Mouse (Mus musculus) ES-E14 (cell line): ENCODE measurements around the gene Hmgn1. TPM values are rescaled to one million over a fixed set of nuclear protein-coding genes. Genes with fewer than 3 reads are reported as not detected.

Experiments used
- DNase-seq: peaks from one replicate; pipeline ENCODE4 v3.0.0-alpha.2; 2013; ENCODE audit warnings: low read depth, low spot score
- H3K27ac ChIP-seq: 2 replicates; pipeline ENCODE4 v1.5.1; 2012; ENCODE audit warnings: low read depth, mild to moderate bottlenecking, low read length, moderate library complexity, mixed read lengths; ENCODE audit not compliant: poor library complexity, insufficient read depth, severe bottlenecking
- H3K36me3 ChIP-seq: 2 replicates; pipeline ENCODE4 v1.6.1; 2012; ENCODE audit warnings: mild to moderate bottlenecking, low read length, moderate library complexity, mixed read lengths; ENCODE audit not compliant: control insufficient read depth, poor library complexity, insufficient read depth, severe bottlenecking
- H3K4me1 ChIP-seq, 2 experiments: fragments of 150-350 bp in 1 of 2; sonication (generic) in 1 of 2; 2 replicates each; pipeline ENCODE4 v1.6.1; 2012; ENCODE audit warnings: low read length in 2 of 2, mild to moderate bottlenecking in 1 of 2, mixed read lengths in 1 of 2; ENCODE audit not compliant: control insufficient read depth in 2 of 2, insufficient read depth in 2 of 2, poor library complexity in 1 of 2
- H3K4me3 ChIP-seq, 2 experiments: fragments of 150-350 bp in 1 of 2; sonication (generic) in 1 of 2; 2 replicates each; pipeline ENCODE4 v1.5.1; 2012; ENCODE audit warnings: low read length in 2 of 2, low read depth in 1 of 2, mild to moderate bottlenecking in 1 of 2, mixed read lengths in 1 of 2; ENCODE audit not compliant: insufficient read depth in 1 of 2, poor library complexity in 1 of 2, severe bottlenecking in 1 of 2
- H3K9ac ChIP-seq: 2 replicates; pipeline ENCODE4 v1.6.1; 2012; ENCODE audit warnings: low read depth, mild to moderate bottlenecking, low read length, mixed read lengths; ENCODE audit not compliant: poor library complexity, insufficient read depth, severe bottlenecking
- H3K9me3 ChIP-seq: fragments of 150-350 bp; sonication (generic); 2 replicates; pipeline ENCODE4 v1.6.1; 2012; ENCODE audit warnings: low read depth, mild to moderate bottlenecking, low read length; ENCODE audit not compliant: control insufficient read depth, insufficient read depth
- CHD2 ChIP-seq: IDR thresholded peaks from 2 replicates; pipeline ENCODE4 v1.6.1; 2014; ENCODE audit warnings: mild to moderate bottlenecking, low read depth, low read length, inconsistent platforms
- HCFC1 ChIP-seq: IDR thresholded peaks from 2 replicates; pipeline ENCODE4 v1.6.1; 2012; ENCODE audit warnings: low read length, inconsistent platforms, borderline replicate concordance; ENCODE audit not compliant: insufficient read depth
- MAFK ChIP-seq: IDR thresholded peaks from 2 replicates; pipeline ENCODE4 v1.6.1; 2014; ENCODE audit warnings: mild to moderate bottlenecking, low read depth, low read length, inconsistent platforms; ENCODE audit not compliant: insufficient read depth
- ZC3H11A ChIP-seq: IDR thresholded peaks from 2 replicates; pipeline ENCODE4 v1.6.1; 2012; ENCODE audit warnings: low read depth, mild to moderate bottlenecking, inconsistent platforms, low read length, borderline replicate concordance
- ZNF384 ChIP-seq: IDR thresholded peaks from 2 replicates; pipeline ENCODE4 v1.6.1; 2012; ENCODE audit warnings: low read depth, low read length, inconsistent platforms
- in situ Hi-C, 2 experiments: fragments of 600-800 bp; cut with MboI; formaldehyde crosslinking; loops; one replicate each; pipeline ENCODE4 v1.15.1; 2025; ENCODE audit warnings: low sequenced_read_pairs in 2 of 2, inconsistent platforms in 1 of 2; ENCODE audit not compliant: unreplicated experiment in 2 of 2
- total RNA-seq: library from RNA; depleted of rRNA; stranded (reverse); fragments of 300-350 nt; gene quantifications from 2 replicates; pipeline ENCODE4 v1.2.3, GENCODE M21; 2012

The Hmgn1 gene
- total RNA-seq, 1 experiment: 403 TPM

GRCm38 (mm10) chr16:96126684-96127171, 801 bp downstream of the Hmgn1 start:
- Histone ChIP-seq H3K9ac (peak overlapping the region; percentile 95), H3K27ac (peak overlapping the region; percentile 91), H3K4me3 (peak overlapping the region; percentile 88 to 99), H3K4me1 (peaks cover 2 to 4% of the 10 kb centered on the region in 2 experiments; a peak in 1 of 4 replicates), H3K36me3 (peaks cover 34% of the 10 kb centered on the region), H3K9me3 (no peaks in the 10 kb centered on the region)
- DNase-seq: no peak
- no peak for TF ChIP-seq MAFK
- no peak for TF ChIP-seq HCFC1
- no peak for TF ChIP-seq ZC3H11A
- no peak for TF ChIP-seq ZNF384
- no peak for TF ChIP-seq CHD2
- in situ Hi-C loops: no loop called here

DNA sequence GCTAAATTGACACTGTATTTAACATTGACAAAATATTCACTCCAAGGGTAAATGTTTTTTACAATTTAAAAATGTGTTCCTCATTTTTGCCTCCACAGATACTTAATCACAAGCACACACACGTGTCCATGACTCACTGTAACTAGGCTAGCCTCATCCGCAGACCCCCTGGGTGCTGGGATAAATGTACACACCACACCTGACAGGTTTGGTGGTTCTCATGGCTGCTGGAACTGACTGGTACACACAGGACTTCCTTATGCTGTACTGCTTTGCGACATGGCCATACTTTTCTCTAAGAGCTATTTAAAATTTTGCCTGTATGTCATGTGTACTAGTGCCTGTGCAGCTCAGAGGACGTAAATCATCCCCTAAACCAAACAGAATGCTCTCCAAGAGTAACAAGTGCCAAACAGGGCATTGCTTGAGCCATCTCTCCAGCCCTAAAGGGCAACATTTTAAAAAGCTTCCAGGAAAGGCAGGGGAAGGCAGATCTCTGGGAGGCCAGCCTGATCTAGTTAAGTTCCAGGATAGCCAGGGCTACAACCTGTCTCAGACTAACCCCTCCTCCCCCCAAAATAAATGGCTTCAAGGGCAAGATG, 7.4 kb downstream of the Hmgn1 start:
- Histone ChIP-seq H3K9me3 (no peaks in the 10 kb centered on the region), H3K4me1 (peaks cover 0 to 3% of the 10 kb centered on the region in 2 experiments; a peak in 1 of 4 replicates), H3K9ac (no peak overlapping the region), H3K36me3 (peaks cover 27% of the 10 kb centered on the region), H3K4me3 (no peak overlapping the region), H3K27ac (no peak overlapping the region)
- no peak for TF ChIP-seq ZNF384
- TF ChIP-seq HCFC1: no peak
- no peak for TF ChIP-seq ZC3H11A
- TF ChIP-seq MAFK: no peak
- in situ Hi-C loops: no loop called here
- DNase-seq: no peak

DNA sequence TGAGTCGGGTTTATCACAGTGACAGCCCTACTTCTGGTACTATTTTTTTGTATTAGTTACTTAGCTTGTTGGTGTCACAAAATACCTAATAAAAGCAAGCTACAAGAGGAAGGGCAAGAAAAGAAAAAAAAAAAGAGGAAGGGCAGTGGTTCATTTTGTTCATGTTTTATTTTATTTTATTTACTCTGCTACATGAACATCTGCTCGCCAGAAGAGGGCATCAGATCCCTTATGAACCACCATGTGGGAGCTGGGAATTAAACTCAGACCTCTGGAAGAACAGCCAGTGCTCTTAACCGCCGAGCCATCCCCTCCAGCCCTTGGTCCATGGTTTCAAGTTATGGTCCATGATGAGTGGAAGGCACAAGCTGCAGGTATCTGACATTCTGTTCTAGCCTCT, 12.8 kb downstream of the Hmgn1 start:
- TF ChIP-seq ZNF384 (0 out of 2 replicates have a peak, but pooled peaks have one; percentile 25), MAFK (no peak), HCFC1 (no peak), CHD2 (no peak), ZC3H11A (0 out of 2 replicates have a peak, but pooled peaks have one; percentile 8)
- in situ Hi-C loops: no loop called here
- no peak overlapping the region; a peak in 1 of 4 replicates for H3K4me3 ChIP-seq

GRCm38 (mm10) chr16:96112769-96113168, 14.8 kb downstream of the Hmgn1 start:
- in situ Hi-C loops: no loop called here
- no peak overlapping the region for H3K27ac ChIP-seq
- H3K9ac ChIP-seq: no peak overlapping the region
- H3K36me3 ChIP-seq: no peaks in the 10 kb centered on the region
- no peak overlapping the region for H3K4me3 ChIP-seq
- TF ChIP-seq CHD2: no peak
- H3K4me1 ChIP-seq: no peaks in the 10 kb centered on the region
- no peaks in the 10 kb centered on the region for H3K9me3 ChIP-seq
- no peak for DNase-seq

More for the DNA sequence above, 12.8 kb downstream of the Hmgn1 start:
- DNase-seq: no peak
- H3K27ac ChIP-seq: no peak overlapping the region
- H3K4me1 ChIP-seq: no peaks in the 10 kb centered on the region
- no peaks in the 10 kb centered on the region for H3K9me3 ChIP-seq
- H3K9ac ChIP-seq: peak overlapping the region; percentile 30; the same call in 1 of the 2 replicates
- no peaks in the 10 kb centered on the region for H3K36me3 ChIP-seq
